Mouse (Mus musculus) lung, postnatal 0 days (tissue): Measurements from ENCODE around the gene Cyp27b1.

Experiments used
- CTCF ChIP-seq: IDR thresholded peaks from 2 replicates; pipeline ENCODE4 v1.5.1; 2016; ENCODE audit warnings: antibody characterized with exemption, mild to moderate bottlenecking
- EP300 ChIP-seq: IDR thresholded peaks from 2 replicates; pipeline ENCODE4 v1.6.1; 2016; ENCODE audit warnings: antibody characterized with exemption, mild to moderate bottlenecking, control low read depth

DNA sequence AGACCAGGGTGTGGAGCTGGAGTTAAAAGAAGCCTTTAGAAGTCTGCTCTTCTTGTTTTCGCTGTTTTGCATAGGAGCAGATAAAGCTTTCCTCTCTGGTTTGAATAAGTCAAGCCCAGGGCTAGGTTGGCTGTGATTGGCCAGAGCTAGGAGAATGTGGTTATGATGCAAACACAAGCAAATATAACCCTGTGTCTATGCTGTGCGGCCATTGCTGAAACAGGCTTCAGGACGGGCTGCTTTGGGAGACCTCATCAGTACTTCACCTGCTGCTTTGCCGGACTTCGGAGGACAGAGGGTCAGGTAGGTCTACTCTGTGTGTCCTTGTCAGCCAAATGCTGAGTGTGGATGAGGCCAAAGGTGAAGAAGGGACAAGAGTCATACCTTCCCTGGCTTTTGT is 47.5 kb upstream of the Cyp27b1 start, which contains the start of gene Avil:
- TF ChIP-seq CTCF (no peak), EP300 (no peak)
